8 mouse cellular contexts compared by ENCODE assay signal in genomic region chr3:142530087-142530953, GRCm38 (mm10). TPM values are rescaled to one million over a fixed set of nuclear protein-coding genes. Genes with fewer than 3 reads are reported as not detected.
DNase-seq lines count a peak whose midpoint lies in the region; ATAC-seq and TF ChIP-seq lines count a peak whose summit lies in the region.

TSS of gene Gbp7 (plus strand) at chr3:142530342.

- H3K4me1 ChIP-seq in embryonic facial prominence, embryonic 15.5 days: no peaks in the 10 kb centered on the region
- no peaks in the 10 kb centered on the region for H3K4me1 ChIP-seq in heart, embryonic 10.5 days
- H3K4me1 ChIP-seq in kidney, embryonic 14.5 days (ENCODE audit: control insufficient read depth, insufficient read depth, low read length): no peaks in the 10 kb centered on the region
- no peaks in the 10 kb centered on the region for H3K4me1 ChIP-seq in limb, embryonic 15.5 days
- H3K4me1 ChIP-seq in midbrain, postnatal 0 days (ENCODE audit: insufficient read depth, low read length): no peaks in the 10 kb centered on the region

- DNase-seq in urinary bladder, adult 18-20 months (ENCODE audit: low spot score in 2 of 2): peak; percentile 45 to 47
- DNase-seq in urinary bladder, postnatal 10 days (ENCODE audit: low spot score): no peak
- DNase-seq in heart, embryonic 10.5 days (ENCODE audit: low spot score): no peak
- DNase-seq in midbrain, postnatal 0 days (ENCODE audit: low spot score): peak; percentile 51
- peak; percentile 18 to 64 for DNase-seq in spleen, postnatal 4 days (ENCODE audit: low spot score in 2 of 2)

- H3K4me3 ChIP-seq in embryonic facial prominence, embryonic 15.5 days (replicated peaks): peak within 1 kb of the TSS; percentile 62
- H3K4me3 ChIP-seq in heart, embryonic 10.5 days: peak within 1 kb of the TSS; percentile 74
- peak within 1 kb of the TSS; percentile 62 for H3K4me3 ChIP-seq in kidney, embryonic 14.5 days (ENCODE audit: low read length)
- H3K4me3 ChIP-seq in limb, embryonic 15.5 days: peak within 1 kb of the TSS; percentile 58
- H3K4me3 ChIP-seq in midbrain, postnatal 0 days (ENCODE audit: low read depth, low read length): peak within 1 kb of the TSS; percentile 60

- WGBS in embryonic facial prominence, embryonic 15.5 days: under 1% methylated on average over 30 of the region's 30 CpGs
- 2% methylated on average over 30 of the region's 30 CpGs for WGBS in heart, embryonic 10.5 days
- under 1% methylated on average over 30 of the region's 30 CpGs for WGBS in kidney, embryonic 14.5 days
- WGBS in limb, embryonic 15.5 days: 1% methylated on average over 30 of the region's 30 CpGs
- WGBS in midbrain, postnatal 0 days: under 1% methylated on average over 29 of the region's 30 CpGs

- no peaks in the 10 kb centered on the region for H3K9me3 ChIP-seq in embryonic facial prominence, embryonic 15.5 days (replicated peaks)
- no peaks in the 10 kb centered on the region for H3K9me3 ChIP-seq in heart, embryonic 10.5 days
- no peaks in the 10 kb centered on the region for H3K9me3 ChIP-seq in kidney, embryonic 14.5 days (ENCODE audit: control insufficient read depth, low read length)
- no peaks in the 10 kb centered on the region for H3K9me3 ChIP-seq in limb, embryonic 15.5 days
- H3K9me3 ChIP-seq in midbrain, postnatal 0 days (ENCODE audit: low read length): no peaks in the 10 kb centered on the region

- H3K27ac ChIP-seq in embryonic facial prominence, embryonic 15.5 days (replicated peaks): no peak within 1 kb of the TSS; the same call in 1 of the 2 replicates
- H3K27ac ChIP-seq in heart, embryonic 10.5 days: peak within 1 kb of the TSS; percentile 65
- no peak within 1 kb of the TSS for H3K27ac ChIP-seq in kidney, embryonic 14.5 days (ENCODE audit: low read depth, low read length)
- H3K27ac ChIP-seq in limb, embryonic 15.5 days: no peak within 1 kb of the TSS
- H3K27ac ChIP-seq in midbrain, postnatal 0 days (ENCODE audit: low read depth, low read length): peak within 1 kb of the TSS; percentile 3; the same call in 1 of the 2 replicates

- H3K36me3 ChIP-seq in embryonic facial prominence, embryonic 15.5 days: no peaks in the 10 kb centered on the region
- no peaks in the 10 kb centered on the region for H3K36me3 ChIP-seq in heart, embryonic 10.5 days
- no peaks in the 10 kb centered on the region for H3K36me3 ChIP-seq in kidney, embryonic 14.5 days (ENCODE audit: control insufficient read depth, insufficient read depth, low read length)
- no peaks in the 10 kb centered on the region for H3K36me3 ChIP-seq in limb, embryonic 15.5 days
- H3K36me3 ChIP-seq in midbrain, postnatal 0 days (ENCODE audit: insufficient read depth, low read length): no peaks in the 10 kb centered on the region

- H3K9ac ChIP-seq in embryonic facial prominence, embryonic 15.5 days: peak within 1 kb of the TSS; percentile 44
- peak within 1 kb of the TSS; percentile 55 for H3K9ac ChIP-seq in kidney, embryonic 14.5 days (ENCODE audit: low read depth, low read length)
- peak within 1 kb of the TSS; percentile 21 for H3K9ac ChIP-seq in limb, embryonic 15.5 days
- peak within 1 kb of the TSS; percentile 50 for H3K9ac ChIP-seq in midbrain, postnatal 0 days (replicated peaks; ENCODE audit: low read length, poor library complexity, severe bottlenecking)

- H3K4me2 ChIP-seq in embryonic facial prominence, embryonic 15.5 days (replicated peaks): peak within 1 kb of the TSS; percentile 93
- peak within 1 kb of the TSS; percentile 96 for H3K4me2 ChIP-seq in kidney, embryonic 14.5 days (replicated peaks; ENCODE audit: low read depth, low read length)
- peak within 1 kb of the TSS; percentile 88 for H3K4me2 ChIP-seq in limb, embryonic 15.5 days
- H3K4me2 ChIP-seq in midbrain, postnatal 0 days (ENCODE audit: low read depth, low read length, poor library complexity, severe bottlenecking): peak within 1 kb of the TSS; percentile 88

- ATAC-seq in embryonic facial prominence, embryonic 15.5 days (ENCODE audit: insufficient number of reproducible peaks, low FRiP score, low TSS enrichment, low read depth): peak; percentile 72; the same call in 1 of the 2 replicates
- ATAC-seq in kidney, embryonic 14.5 days (ENCODE audit: low FRiP score, low TSS enrichment): peak; percentile 94
- peak; percentile 72 for ATAC-seq in limb, embryonic 15.5 days (ENCODE audit: insufficient number of reproducible peaks, low FRiP score, low TSS enrichment, low read depth)
- ATAC-seq in midbrain, postnatal 0 days (ENCODE audit: low FRiP score): peak; percentile 67; the same call in 1 of the 2 replicates

- no peak for TF ChIP-seq CTCF in midbrain, postnatal 0 days (IDR thresholded peaks at IDR 0.05)

- H3K27me3 ChIP-seq in embryonic facial prominence, embryonic 15.5 days: no peaks in the 10 kb centered on the region
- H3K27me3 ChIP-seq in heart, embryonic 10.5 days (ENCODE audit: insufficient read depth, poor library complexity, severe bottlenecking): peaks cover 10% of the 10 kb centered on the region; the same call in 1 of the 2 replicates
- H3K27me3 ChIP-seq in kidney, embryonic 14.5 days (ENCODE audit: control insufficient read depth, insufficient read depth, low read length): peaks cover 3% of the 10 kb centered on the region; the same call in 1 of the 2 replicates
- H3K27me3 ChIP-seq in limb, embryonic 15.5 days: no peaks in the 10 kb centered on the region; the same call in 1 of the 2 replicates
- H3K27me3 ChIP-seq in midbrain, postnatal 0 days (ENCODE audit: insufficient read depth, low read length): no peaks in the 10 kb centered on the region

RNA-seq across cellular contexts. Expression of gene Gbp7, which starts in this region (rescaled TPM):
- 2.6 and 3.6 TPM in 2 replicates for polyA plus RNA-seq in embryonic facial prominence, embryonic 15.5 days (2015; fragmentation: Nextera tagmentation; extraction: Ambion mirVana)
- polyA plus RNA-seq in heart, embryonic 10.5 days (2016; fragmentation: Nextera tagmentation; extraction: Ambion mirVana): 0.53 and 1.0 TPM in 2 replicates
- polyA plus RNA-seq in kidney, embryonic 14.5 days (2014; fragmentation: Nextera tagmentation; extraction: Ambion mirVana): 1.1 and 2.5 TPM in 2 replicates
- polyA plus RNA-seq in limb, embryonic 15.5 days (2015; fragmentation: Nextera tagmentation; extraction: Ambion mirVana): 3.1 and 3.5 TPM in 2 replicates
- 2.5 and 2.8 TPM in 2 replicates for total RNA-seq in midbrain, postnatal 0 days (2014; rRNA removed)
- polyA plus RNA-seq in midbrain, postnatal 0 days (2015; fragmentation: Nextera tagmentation; extraction: Ambion mirVana): 3.0 and 3.1 TPM in 2 replicates

Comparison
In these comparisons a context has a peak if more than half of its experiments do, and no peak if none do; other contexts are left out.
1. DNase-seq: peak in urinary bladder, adult 18-20 months (2 of 2), midbrain, postnatal 0 days (single experiment) and spleen, postnatal 4 days (2 of 2); none in urinary bladder, postnatal 10 days (single experiment) and heart, embryonic 10.5 days (single experiment).
2. H3K27ac ChIP-seq: peak in heart, embryonic 10.5 days (single experiment) and midbrain, postnatal 0 days (single experiment); none in embryonic facial prominence, embryonic 15.5 days (single experiment), kidney, embryonic 14.5 days (single experiment) and limb, embryonic 15.5 days (single experiment).
3. Peak in every context shown above with its lines, with median percentiles within 50 percentile points of each other: ATAC-seq, H3K4me2 ChIP-seq, H3K4me3 ChIP-seq and H3K9ac ChIP-seq.